Mouse (Mus musculus): ENCODE measurements around the gene 1600002K03Rik. TPM values are rescaled to one million over a fixed set of nuclear protein-coding genes. Genes with fewer than 3 reads are reported as not detected.

The 1600002K03Rik gene
- polyA plus RNA-seq, 1 experiment from 2014 or later = 8.3 TPM

DNA sequence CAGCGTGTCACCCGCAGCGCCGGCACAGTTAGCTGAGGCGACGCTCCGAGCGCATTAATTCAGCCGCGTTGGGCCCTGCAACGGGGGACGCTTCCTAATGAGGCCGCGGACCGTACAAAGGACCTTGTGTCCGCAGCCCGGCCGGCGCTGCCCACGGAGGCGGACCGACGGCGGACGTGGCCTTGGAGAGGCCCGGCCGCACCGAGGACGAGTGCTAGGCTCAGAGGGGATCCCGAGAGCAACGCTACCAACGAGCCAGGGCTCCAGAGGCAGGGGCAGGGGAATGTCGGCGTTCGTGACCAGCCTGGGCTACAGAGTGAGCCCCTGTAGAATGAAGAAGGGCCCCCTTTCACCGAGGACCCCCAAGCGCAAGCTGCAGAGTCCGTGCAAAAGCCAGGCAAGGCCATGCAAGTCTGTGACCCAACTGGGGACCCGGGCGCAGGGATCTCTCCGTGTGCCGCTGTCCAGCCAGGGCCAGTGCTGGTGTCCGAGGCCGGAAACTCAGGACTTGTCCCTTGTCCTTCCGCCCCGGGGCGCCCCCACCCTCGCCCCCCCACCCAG, 17.8 kb downstream of the 1600002K03Rik start:
- peak; percentile 51 for ATAC-seq (ENCODE audit: insufficient read depth)

DNA sequence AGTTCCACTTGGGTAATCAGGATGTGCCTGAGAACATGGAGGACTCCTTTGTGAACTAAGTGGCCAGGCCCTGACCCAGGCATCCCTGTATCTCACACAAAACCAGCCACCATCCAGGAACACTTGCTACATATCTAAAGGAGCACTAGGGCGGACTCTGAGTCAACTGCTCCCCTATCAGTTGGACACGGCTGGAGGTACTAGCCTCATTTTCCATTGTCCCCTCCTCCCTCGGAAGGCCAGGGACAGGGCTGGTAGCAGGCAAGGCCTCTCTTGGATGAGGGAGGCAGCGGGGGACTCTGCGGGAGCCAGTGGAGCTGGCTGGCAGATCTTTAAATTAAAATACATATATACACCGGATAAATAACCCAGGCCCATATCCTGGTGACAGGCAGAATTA, 21.2 kb downstream of the 1600002K03Rik start:
- no peak overlapping the region for H3K27ac ChIP-seq (ENCODE audit: low read depth)
- H3K36me3 ChIP-seq (ENCODE audit: insufficient read depth) = peaks cover 2% of the 10 kb centered on the region
- no peak for DNase-seq
- ATAC-seq (ENCODE audit: insufficient read depth) = no peak
- peaks cover 25% of the 10 kb centered on the region for H3K27me3 ChIP-seq (ENCODE audit: insufficient read depth, low read length)
- no peaks in the 10 kb centered on the region for H3K4me1 ChIP-seq (ENCODE audit: insufficient read depth)
- H3K4me3 ChIP-seq (ENCODE audit: low read depth, low read length) = no peak overlapping the region
- 76% methylated on average over 6 of the region's 6 CpGs for WGBS
- H3K4me2 ChIP-seq = no peak overlapping the region
- H3K9ac ChIP-seq = no peak overlapping the region
- no peaks in the 10 kb centered on the region for H3K9me3 ChIP-seq (ENCODE audit: low read depth, low read length)
- no peak for TF ChIP-seq CTCF (IDR thresholded peaks at IDR 0.05; ENCODE audit: low read depth)

More for the DNA sequence above, 17.8 kb downstream of the 1600002K03Rik start:
- WGBS = under 1% methylated on average over 46 of the region's 48 CpGs
- Histone ChIP-seq H3K9ac (peak overlapping the region; percentile 44), H3K36me3 (ENCODE audit: insufficient read depth) (peaks cover 26% of the 10 kb centered on the region), H3K27ac (ENCODE audit: low read depth) (no peak overlapping the region), H3K4me2 (peak overlapping the region; percentile 71), H3K27me3 (ENCODE audit: insufficient read depth, low read length) (peaks cover 31% of the 10 kb centered on the region), H3K4me1 (ENCODE audit: insufficient read depth) (no peaks in the 10 kb centered on the region), H3K4me3 (ENCODE audit: low read depth, low read length) (peak overlapping the region; percentile 42), H3K9me3 (ENCODE audit: low read depth, low read length) (no peaks in the 10 kb centered on the region)
- no peak for TF ChIP-seq CTCF (IDR thresholded peaks at IDR 0.05; ENCODE audit: low read depth)
- DNase-seq = peak; percentile 63

DNA sequence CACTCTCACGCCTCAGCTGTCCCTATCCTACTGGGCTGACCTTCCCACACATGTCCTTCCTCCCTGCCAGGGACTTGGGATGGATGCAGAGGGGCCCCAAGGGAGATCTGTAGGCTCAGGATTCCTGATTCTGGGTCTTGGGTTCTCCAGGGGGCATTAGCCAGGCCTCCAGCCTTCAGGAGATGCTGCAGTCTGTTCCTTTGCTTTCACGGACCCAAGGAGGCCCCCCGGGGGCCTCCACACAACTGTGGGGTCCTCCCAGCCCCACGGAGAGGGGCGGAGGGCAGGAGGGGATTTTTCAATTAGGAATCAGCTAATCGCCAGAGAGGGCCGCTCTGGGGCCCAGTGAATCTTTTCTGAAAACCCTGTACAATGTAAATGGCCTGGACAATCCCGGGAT, 21.7 kb downstream of the 1600002K03Rik start:
- TF ChIP-seq CTCF (IDR thresholded peaks at IDR 0.05; ENCODE audit: low read depth) = no peak
- no peaks in the 10 kb centered on the region for H3K4me1 ChIP-seq (ENCODE audit: insufficient read depth)
- H3K27ac ChIP-seq (ENCODE audit: low read depth) = no peak overlapping the region
- DNase-seq = no peak
- H3K9me3 ChIP-seq (ENCODE audit: low read depth, low read length) = no peaks in the 10 kb centered on the region
- H3K9ac ChIP-seq = no peak overlapping the region
- H3K36me3 ChIP-seq (ENCODE audit: insufficient read depth) = no peaks in the 10 kb centered on the region
- WGBS = 59% methylated on average over 8 of the region's 8 CpGs
- H3K4me3 ChIP-seq (ENCODE audit: low read depth, low read length) = no peak overlapping the region
- no peak overlapping the region for H3K4me2 ChIP-seq
- peaks cover 22% of the 10 kb centered on the region for H3K27me3 ChIP-seq (ENCODE audit: insufficient read depth, low read length)
- ATAC-seq (ENCODE audit: insufficient read depth) = no peak

DNA sequence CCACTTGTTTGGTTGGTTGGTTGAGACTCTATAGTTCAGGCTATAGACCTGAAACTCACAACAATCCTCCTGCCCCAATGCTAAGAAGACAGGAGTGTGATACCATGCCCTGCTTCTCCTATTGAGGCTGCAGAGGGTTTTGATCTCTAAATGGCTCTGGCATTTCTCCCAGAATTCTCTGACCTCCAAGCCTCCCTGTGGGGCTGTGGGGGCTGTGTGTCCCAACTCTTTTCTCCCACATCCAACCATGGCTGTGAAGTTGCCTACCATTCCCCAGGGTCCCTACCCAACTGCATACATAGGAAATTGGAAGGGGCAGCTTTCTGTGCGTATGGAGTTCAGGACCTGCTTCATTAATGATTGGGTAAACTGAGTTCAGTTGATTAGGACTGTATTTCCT, 23.4 kb downstream of the 1600002K03Rik start:
- Histone ChIP-seq H3K9me3 (ENCODE audit: low read depth, low read length) (no peaks in the 10 kb centered on the region), H3K4me2 (no peak overlapping the region), H3K4me1 (ENCODE audit: insufficient read depth) (no peaks in the 10 kb centered on the region), H3K27me3 (ENCODE audit: insufficient read depth, low read length) (peaks cover 5% of the 10 kb centered on the region; the same call in 1 of the 2 replicates), H3K27ac (ENCODE audit: low read depth) (no peak overlapping the region), H3K9ac (no peak overlapping the region), H3K4me3 (ENCODE audit: low read depth, low read length) (no peak overlapping the region), H3K36me3 (ENCODE audit: insufficient read depth) (no peaks in the 10 kb centered on the region)
- DNase-seq (peak; percentile 48), ATAC-seq (ENCODE audit: insufficient read depth) (no peak)
- TF ChIP-seq CTCF (IDR thresholded peaks at IDR 0.05; ENCODE audit: low read depth) = no peak
- 86% methylated on average over 1 of the region's 1 CpGs for WGBS

DNA sequence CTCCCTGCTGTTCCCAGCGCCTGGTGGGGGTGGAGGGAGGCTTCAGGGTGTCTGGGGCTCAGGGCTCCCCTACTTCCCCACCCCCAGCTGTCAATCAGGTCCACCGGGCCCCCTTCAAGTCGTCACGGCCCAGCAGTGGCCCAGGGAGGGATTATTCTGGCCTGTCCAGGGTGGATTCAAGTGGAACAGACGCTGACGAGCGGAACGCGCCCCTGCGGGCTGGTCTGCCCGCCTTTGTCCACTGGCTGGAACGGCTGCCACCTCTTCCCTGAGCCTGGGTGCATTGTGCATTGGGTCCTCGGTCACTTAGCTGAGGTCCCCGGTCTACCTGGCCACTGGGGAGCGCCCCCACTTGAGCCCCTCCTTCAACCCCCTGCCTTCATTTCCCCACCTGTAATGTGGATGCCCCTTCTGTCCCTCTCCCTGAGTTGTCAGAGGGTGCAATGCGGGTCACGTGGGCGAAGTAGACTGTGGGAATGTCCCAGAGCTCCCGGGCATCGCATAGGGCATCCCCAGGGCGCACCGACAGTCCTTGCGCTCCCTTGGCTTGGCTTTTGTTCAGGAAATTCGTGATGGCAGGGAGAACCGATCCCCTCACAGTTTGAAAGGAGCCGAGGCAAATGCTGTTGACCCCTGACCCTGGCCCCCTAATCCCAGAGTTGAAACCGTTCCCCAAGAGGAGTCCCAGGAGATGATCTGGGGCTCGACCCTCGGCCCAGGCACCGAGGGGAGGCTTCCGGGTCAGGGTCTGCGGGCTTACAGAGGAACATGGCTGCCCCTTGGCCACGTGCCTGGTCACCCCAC, 24.2 kb downstream of the 1600002K03Rik start:
- H3K9me3 ChIP-seq (ENCODE audit: low read depth, low read length) = no peaks in the 10 kb centered on the region
- ATAC-seq (ENCODE audit: insufficient read depth) (no peak), DNase-seq (no peak)
- no peak overlapping the region for H3K27ac ChIP-seq (ENCODE audit: low read depth)
- H3K27me3 ChIP-seq (ENCODE audit: insufficient read depth, low read length) = no peaks in the 10 kb centered on the region
- no peak overlapping the region for H3K4me2 ChIP-seq
- TF ChIP-seq CTCF (IDR thresholded peaks at IDR 0.05; ENCODE audit: low read depth) = no peak
- H3K4me3 ChIP-seq (ENCODE audit: low read depth, low read length) = no peak overlapping the region
- no peaks in the 10 kb centered on the region for H3K36me3 ChIP-seq (ENCODE audit: insufficient read depth)
- H3K4me1 ChIP-seq (ENCODE audit: insufficient read depth) = no peaks in the 10 kb centered on the region
- no peak overlapping the region for H3K9ac ChIP-seq
- WGBS = 71% methylated on average over 33 of the region's 33 CpGs

DNA sequence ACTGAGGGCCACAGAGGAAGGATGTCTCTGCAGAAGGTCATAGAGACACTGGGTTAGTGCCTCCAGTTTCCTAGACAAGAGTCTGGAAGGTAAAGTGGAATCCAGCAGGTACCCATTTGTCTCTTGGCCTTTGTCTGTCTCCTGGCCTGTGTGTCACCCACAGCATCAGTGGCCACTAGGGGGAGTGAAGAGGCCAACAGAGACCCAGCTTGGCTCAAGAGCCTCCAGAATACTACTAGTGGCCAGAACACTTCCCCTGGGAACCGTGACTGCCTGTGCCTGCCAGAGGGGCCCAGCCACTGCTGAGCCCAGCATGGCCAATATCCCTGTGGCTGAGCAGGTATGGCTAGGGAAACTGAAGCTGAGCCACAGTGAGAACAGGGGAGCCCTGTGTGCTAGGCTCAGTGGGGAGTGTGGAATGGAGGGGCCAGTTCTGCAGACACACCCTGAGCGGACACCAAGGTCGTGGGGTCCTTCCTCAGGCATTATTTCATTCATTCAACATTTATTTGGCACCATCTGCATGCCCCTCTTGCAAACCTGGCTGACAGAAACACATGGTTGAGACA, 26.8 kb downstream of the 1600002K03Rik start:
- 57% methylated on average over 3 of the region's 3 CpGs for WGBS
- TF ChIP-seq CTCF (IDR thresholded peaks at IDR 0.05; ENCODE audit: low read depth) = peak; percentile 96
- ATAC-seq (ENCODE audit: insufficient read depth) = peak; percentile 83

DNA sequence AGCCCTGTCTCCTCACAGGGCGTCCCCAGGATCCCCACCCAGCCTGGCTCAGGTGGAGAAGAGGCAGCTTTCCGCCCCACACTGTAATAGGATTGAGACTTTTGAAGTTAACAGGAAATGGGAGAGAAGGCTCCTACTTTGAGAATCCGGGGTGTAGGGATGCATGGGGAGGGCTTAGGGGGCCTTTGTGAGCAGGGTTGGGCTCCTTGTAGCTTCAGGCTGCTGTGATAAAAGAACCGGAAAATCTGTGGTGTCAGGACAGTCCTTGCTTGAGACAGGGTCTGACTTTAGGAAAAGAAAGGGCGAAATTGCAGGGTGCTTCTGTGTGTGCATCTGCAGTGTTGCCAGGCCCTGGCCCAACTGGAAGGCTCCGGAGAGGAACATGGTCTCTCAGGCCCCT, 27.7 kb downstream of the 1600002K03Rik start:
- Histone ChIP-seq H3K4me1 (ENCODE audit: insufficient read depth) (no peaks in the 10 kb centered on the region), H3K9ac (no peak overlapping the region), H3K36me3 (ENCODE audit: insufficient read depth) (no peaks in the 10 kb centered on the region), H3K27me3 (ENCODE audit: insufficient read depth, low read length) (no peaks in the 10 kb centered on the region), H3K27ac (ENCODE audit: low read depth) (no peak overlapping the region), H3K9me3 (ENCODE audit: low read depth, low read length) (no peaks in the 10 kb centered on the region), H3K4me3 (ENCODE audit: low read depth, low read length) (no peak overlapping the region), H3K4me2 (no peak overlapping the region)
- 74% methylated on average over 6 of the region's 6 CpGs for WGBS
- ATAC-seq (ENCODE audit: insufficient read depth) = no peak
- no peak for DNase-seq
- TF ChIP-seq CTCF (IDR thresholded peaks at IDR 0.05; ENCODE audit: low read depth) = no peak

More for the DNA sequence above, 26.8 kb downstream of the 1600002K03Rik start:
- H3K27me3 ChIP-seq (ENCODE audit: insufficient read depth, low read length) = no peaks in the 10 kb centered on the region
- H3K4me2 ChIP-seq = no peak overlapping the region
- H3K36me3 ChIP-seq (ENCODE audit: insufficient read depth) = no peaks in the 10 kb centered on the region
- H3K9ac ChIP-seq = no peak overlapping the region
- H3K4me1 ChIP-seq (ENCODE audit: insufficient read depth) = no peaks in the 10 kb centered on the region
- no peaks in the 10 kb centered on the region for H3K9me3 ChIP-seq (ENCODE audit: low read depth, low read length)
- peak; percentile 94 for DNase-seq
- H3K4me3 ChIP-seq (ENCODE audit: low read depth, low read length) = no peak overlapping the region
- no peak overlapping the region for H3K27ac ChIP-seq (ENCODE audit: low read depth)

All from lung, embryonic 14.5 days (tissue).